Mouse (Mus musculus): ENCODE measurements around the gene Mesp1. TPM values are rescaled to one million over a fixed set of nuclear protein-coding genes. Genes with fewer than 3 reads are reported as not detected.

Gene Mesp1
- polyA plus RNA-seq, 1 experiment from 2014 or later: not detected

Other genes starting within 250 kb of the Mesp1 start
- 0.97 and 1.8 TPM in 2 replicates for gene Rhcg, start 176.1 kb downstream of the Mesp1 start, polyA plus RNA-seq (2014; fragmentation: Nextera tagmentation; extraction: Ambion mirVana)
- 13.2 and 14.0 TPM in 2 replicates for gene Ticrr, start 133.6 kb downstream of the Mesp1 start, polyA plus RNA-seq (2014; fragmentation: Nextera tagmentation; extraction: Ambion mirVana)
- gene Kif7, start 78.1 kb downstream of the Mesp1 start, polyA plus RNA-seq (2014; fragmentation: Nextera tagmentation; extraction: Ambion mirVana): 5.0 and 5.2 TPM in 2 replicates
- 0.15 TPM in 1 of 2 replicates, not detected in the other for gene Plin1, start 60.9 kb downstream of the Mesp1 start, polyA plus RNA-seq (2014; fragmentation: Nextera tagmentation; extraction: Ambion mirVana)
- gene Pex11a, start 50.7 kb downstream of the Mesp1 start, polyA plus RNA-seq (2014; fragmentation: Nextera tagmentation; extraction: Ambion mirVana): 8.2 and 9.9 TPM in 2 replicates
- gene Wdr93, start 50.6 kb downstream of the Mesp1 start, polyA plus RNA-seq (2014; fragmentation: Nextera tagmentation; extraction: Ambion mirVana): 0.09 and 0.45 TPM in 2 replicates
- 0.20 and 0.76 TPM in 2 replicates for gene Mesp2, start 16.9 kb upstream of the Mesp1 start, polyA plus RNA-seq (2014; fragmentation: Nextera tagmentation; extraction: Ambion mirVana)
- 7.1 and 7.9 TPM in 2 replicates for gene Anpep, start 67.3 kb upstream of the Mesp1 start, polyA plus RNA-seq (2014; fragmentation: Nextera tagmentation; extraction: Ambion mirVana)
- 53.2 and 54.0 TPM in 2 replicates for gene Ap3s2, start 126.9 kb upstream of the Mesp1 start, polyA plus RNA-seq (2014; fragmentation: Nextera tagmentation; extraction: Ambion mirVana)
- gene Arpin, start 141.6 kb upstream of the Mesp1 start, polyA plus RNA-seq (2014; fragmentation: Nextera tagmentation; extraction: Ambion mirVana): 20.8 and 22.6 TPM in 2 replicates
- 21.9 and 24.8 TPM in 2 replicates for gene Zfp710, start 231.0 kb upstream of the Mesp1 start, polyA plus RNA-seq (2014; fragmentation: Nextera tagmentation; extraction: Ambion mirVana)